Mouse (Mus musculus) kidney, postnatal 0 days (tissue): ENCODE measurements at regions not wholly inside any gene's neighbourhood (a gene's known extent, or its start where the extent isn't known, plus 50 kb on each side); places are given as distances from the start of the nearest gene placed in this dataset.

Experiments used
- ATAC-seq: fragments of 200-750 bp; cut with Nextera tagmentation; replicated peaks from 2 replicates; pipeline ENCODE4 v1.8.0; 2017; ENCODE audit warnings: low read depth, moderate number of reproducible peaks, moderate TSS enrichment, moderate library complexity; ENCODE audit not compliant: low FRiP score
- DNase-seq: peaks from one replicate; pipeline ENCODE4 v3.0.0-alpha.2; 2016; ENCODE audit warnings: low spot score
- H3K27ac ChIP-seq: fragments of 300-500 bp; sonication (generic); 2 replicates; pipeline ENCODE4 v1.5.1; 2014; ENCODE audit warnings: mild to moderate bottlenecking
- H3K27me3 ChIP-seq: fragments of 300-500 bp; sonication (generic); 2 replicates; pipeline ENCODE4 v1.6.1; 2014; ENCODE audit warnings: low read length, mixed read lengths; ENCODE audit not compliant: insufficient read depth
- H3K36me3 ChIP-seq: fragments of 300-500 bp; sonication (generic); 2 replicates; pipeline ENCODE4 v1.6.1; 2014; ENCODE audit warnings: low read length, mixed read lengths; ENCODE audit not compliant: insufficient read depth
- H3K4me1 ChIP-seq: fragments of 300-500 bp; sonication (generic); replicated peaks from 2 replicates; pipeline ENCODE4 v1.6.1; 2014; ENCODE audit warnings: antibody characterized with exemption, low read length, mixed read lengths; ENCODE audit not compliant: insufficient read depth
- H3K4me2 ChIP-seq: fragments of 300-500 bp; sonication (generic); 2 replicates; pipeline ENCODE4 v1.6.1; 2014; ENCODE audit warnings: mild to moderate bottlenecking, low read length, moderate library complexity, mixed read lengths
- H3K4me3 ChIP-seq: fragments of 300-500 bp; sonication (generic); replicated peaks from 2 replicates; pipeline ENCODE4 v1.5.1; 2014; ENCODE audit warnings: low read depth, low read length
- H3K9ac ChIP-seq: fragments of 300-500 bp; sonication (generic); 2 replicates; pipeline ENCODE4 v1.6.1; 2014; ENCODE audit warnings: low read depth, low read length
- H3K9me3 ChIP-seq: fragments of 300-500 bp; sonication (generic); replicated peaks from 2 replicates; pipeline ENCODE4 v1.6.1; 2016; ENCODE audit warnings: low read length, inconsistent platforms, mixed read lengths
- CTCF ChIP-seq: IDR thresholded peaks from 2 replicates; pipeline ENCODE4 v1.5.1; 2016; ENCODE audit warnings: antibody characterized with exemption, low read depth, mild to moderate bottlenecking, moderate library complexity
- WGBS: fragments of 180-500 bp; shearing (Covaris S2); extraction: QIAGEN DNeasy Blood & Tissue Kit; methylation state at CpG from one replicate; pipeline ENCODE4 v1.1.7; 2014; 5-methylcytosine and 5-hydroxymethylcytosine counted together

DNA sequence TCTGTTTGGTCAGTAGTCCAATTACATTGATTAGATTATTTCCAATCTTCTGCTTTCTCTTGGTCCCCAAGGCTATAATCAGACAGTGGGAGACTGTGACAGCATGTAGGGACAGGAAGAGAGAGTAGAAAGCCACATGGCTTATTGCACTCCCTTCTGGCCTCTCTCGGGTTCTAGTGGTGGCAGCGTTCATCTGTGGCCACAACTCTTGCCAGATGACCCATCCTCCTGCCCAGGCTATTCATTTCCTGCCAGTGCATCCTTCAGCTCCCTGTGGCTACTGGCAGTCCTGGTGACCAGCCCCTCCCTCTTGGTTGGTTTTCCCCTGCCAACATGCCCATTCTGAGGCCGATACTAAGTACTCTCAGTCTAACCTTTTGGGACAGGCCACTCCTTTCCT is 70.2 kb upstream of the Bmp2 start:
- no peak for ATAC-seq
- H3K4me2 ChIP-seq: no peak overlapping the region

DNA sequence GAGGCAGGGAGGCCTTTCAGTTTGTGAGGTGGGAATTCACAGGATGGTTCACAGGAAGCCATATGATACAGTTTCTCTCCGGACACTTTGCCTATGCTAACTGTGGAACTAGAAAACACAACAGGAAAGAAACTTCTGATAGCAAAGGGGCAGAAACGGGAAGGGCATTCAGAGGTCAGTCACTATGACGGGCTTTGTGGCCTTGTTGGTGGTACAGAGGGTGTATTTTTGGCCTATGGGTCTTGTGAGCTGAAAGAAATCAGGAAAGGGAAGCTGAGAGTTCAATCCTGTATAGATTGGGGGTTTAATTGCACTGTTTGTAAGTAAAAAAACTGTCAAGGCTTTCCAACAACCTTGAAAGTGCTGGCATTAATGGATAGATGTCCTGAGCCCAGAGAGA is 56.5 kb upstream of the Bmp2 start:
- DNase-seq (peak; percentile 18), ATAC-seq (no peak)
- Histone ChIP-seq H3K4me1 (no peaks in the 10 kb centered on the region), H3K4me2 (no peak overlapping the region), H3K27ac (no peak overlapping the region), H3K9me3 (no peaks in the 10 kb centered on the region), H3K4me3 (no peak overlapping the region), H3K36me3 (no peaks in the 10 kb centered on the region), H3K27me3 (no peaks in the 10 kb centered on the region), H3K9ac (no peak overlapping the region)
- no peak for TF ChIP-seq CTCF
- WGBS: 57% methylated on average over 3 of the region's 3 CpGs

More for the DNA sequence above, 70.2 kb upstream of the Bmp2 start:
- 94% methylated on average over 3 of the region's 3 CpGs for WGBS
- no peaks in the 10 kb centered on the region for H3K9me3 ChIP-seq
- no peak for TF ChIP-seq CTCF
- no peaks in the 10 kb centered on the region for H3K36me3 ChIP-seq
- no peak overlapping the region for H3K9ac ChIP-seq
- no peak overlapping the region for H3K27ac ChIP-seq
- no peaks in the 10 kb centered on the region for H3K4me1 ChIP-seq
- no peak overlapping the region for H3K4me3 ChIP-seq
- no peaks in the 10 kb centered on the region; the same call in 1 of the 2 replicates for H3K27me3 ChIP-seq
- no peak for DNase-seq

DNA sequence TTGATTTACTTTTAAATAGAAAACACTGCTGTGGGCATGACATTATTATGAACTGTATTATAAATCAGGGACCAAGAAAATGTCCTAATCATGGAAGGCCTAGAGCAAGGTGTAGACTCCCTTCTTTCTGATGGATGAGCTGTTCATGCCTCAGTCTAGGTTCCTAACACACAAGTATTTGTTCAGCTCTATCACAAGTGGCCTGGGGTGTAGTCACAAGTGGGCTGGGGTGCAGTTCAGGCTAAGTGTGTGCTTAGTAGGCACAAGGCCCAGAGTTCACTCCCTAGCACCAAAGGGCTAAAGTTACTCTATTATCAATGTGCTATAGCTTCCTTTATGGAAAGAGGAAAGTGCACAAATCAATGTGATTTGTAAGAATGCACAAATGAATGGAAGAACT is 55.6 kb upstream of the Bmp2 start:
- H3K4me1 ChIP-seq: no peaks in the 10 kb centered on the region
- H3K4me3 ChIP-seq: no peak overlapping the region
- no peak overlapping the region for H3K4me2 ChIP-seq
- no peak for TF ChIP-seq CTCF
- H3K9ac ChIP-seq: no peak overlapping the region
- ATAC-seq: no peak
- no peaks in the 10 kb centered on the region for H3K9me3 ChIP-seq
- no peaks in the 10 kb centered on the region for H3K27me3 ChIP-seq
- no peak for DNase-seq
- H3K27ac ChIP-seq: no peak overlapping the region
- no peaks in the 10 kb centered on the region for H3K36me3 ChIP-seq

DNA sequence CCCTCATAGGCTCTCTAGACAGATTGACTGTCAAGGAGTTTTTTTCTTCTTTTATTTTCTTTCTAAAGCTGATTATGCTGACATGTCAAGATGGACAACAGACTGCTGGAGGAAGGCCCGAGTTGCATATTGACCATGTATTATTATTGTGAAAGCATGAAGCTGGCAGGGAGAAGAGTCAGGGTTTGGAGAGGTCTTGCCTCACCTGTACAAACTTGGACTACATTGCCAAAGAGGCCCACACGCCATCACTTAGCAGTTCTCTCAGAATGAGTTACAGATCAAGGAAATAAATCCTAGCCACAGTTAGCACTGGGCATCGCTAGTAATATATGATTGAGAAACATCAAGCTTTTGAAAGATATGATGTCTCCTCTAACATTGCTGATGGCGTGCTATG is 54.9 kb upstream of the Bmp2 start:
- no peak overlapping the region for H3K4me3 ChIP-seq
- no peak overlapping the region for H3K4me2 ChIP-seq
- H3K27me3 ChIP-seq: no peaks in the 10 kb centered on the region
- no peak for TF ChIP-seq CTCF
- ATAC-seq (no peak), DNase-seq (no peak)
- no peaks in the 10 kb centered on the region for H3K4me1 ChIP-seq
- no peaks in the 10 kb centered on the region for H3K36me3 ChIP-seq
- H3K9ac ChIP-seq: no peak overlapping the region
- H3K9me3 ChIP-seq: no peaks in the 10 kb centered on the region
- WGBS: 89% methylated on average over 4 of the region's 4 CpGs
- H3K27ac ChIP-seq: no peak overlapping the region

DNA sequence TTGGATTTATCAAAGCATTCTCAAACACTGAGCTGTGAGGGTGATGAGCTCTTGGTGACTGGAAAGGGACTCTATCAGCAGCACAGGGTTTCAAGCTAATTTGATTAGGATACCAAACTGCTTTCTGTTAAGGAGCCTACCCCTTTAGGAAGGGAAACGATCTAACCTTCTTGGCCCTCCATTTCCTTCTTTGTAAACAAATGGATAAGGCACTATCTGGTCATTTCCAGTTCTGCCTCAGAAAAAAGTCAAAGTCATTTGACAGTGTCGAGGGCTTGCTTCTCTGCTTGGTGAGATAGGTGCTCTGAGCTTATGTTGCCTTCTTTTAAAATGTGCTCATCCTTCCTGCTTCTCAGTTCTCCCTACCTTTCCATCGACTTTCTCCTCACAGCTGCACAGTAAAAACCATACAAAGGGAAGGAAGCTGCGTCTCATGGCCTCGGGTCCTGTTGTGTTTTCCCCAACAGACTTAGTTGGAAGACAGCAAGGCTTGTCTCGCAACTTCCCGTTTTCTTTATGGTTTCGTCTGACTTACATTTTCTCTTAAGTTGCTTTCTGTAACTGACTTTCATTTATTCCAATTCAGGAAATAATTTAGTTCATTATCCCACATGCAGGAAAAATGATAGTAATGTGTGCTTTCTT is 54.3 kb upstream of the Bmp2 start:
- Histone ChIP-seq H3K9me3 (no peaks in the 10 kb centered on the region), H3K4me1 (no peaks in the 10 kb centered on the region), H3K4me2 (no peak overlapping the region), H3K9ac (no peak overlapping the region), H3K27ac (no peak overlapping the region), H3K36me3 (no peaks in the 10 kb centered on the region), H3K27me3 (no peaks in the 10 kb centered on the region), H3K4me3 (no peak overlapping the region)
- ATAC-seq: no peak
- TF ChIP-seq CTCF: no peak
- no peak for DNase-seq
- WGBS: 68% methylated on average over 8 of the region's 8 CpGs

DNA sequence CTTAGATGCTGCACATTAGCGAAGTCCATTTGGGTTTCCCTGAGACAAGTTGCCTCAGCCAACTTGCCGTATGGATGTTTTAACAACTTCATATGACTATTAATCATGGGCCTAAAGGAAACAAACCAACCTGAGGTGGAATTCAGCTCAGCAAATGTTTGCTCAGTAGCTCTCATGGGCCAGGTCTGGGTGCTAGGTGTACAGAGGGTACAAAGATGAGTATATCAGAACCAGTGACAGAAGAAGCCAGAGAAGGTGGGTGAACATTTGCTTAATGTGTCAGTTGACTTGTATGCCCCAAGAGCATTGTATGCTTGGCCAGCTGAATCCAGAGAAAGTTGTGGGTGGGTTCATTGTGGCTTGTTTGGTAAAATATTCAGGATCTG is 53.8 kb upstream of the Bmp2 start:
- Histone ChIP-seq H3K4me3 (no peak overlapping the region), H3K36me3 (no peaks in the 10 kb centered on the region), H3K4me2 (no peak overlapping the region), H3K27ac (no peak overlapping the region), H3K9ac (no peak overlapping the region), H3K9me3 (no peaks in the 10 kb centered on the region), H3K4me1 (no peaks in the 10 kb centered on the region), H3K27me3 (no peaks in the 10 kb centered on the region)
- ATAC-seq (no peak), DNase-seq (no peak)
- no peak for TF ChIP-seq CTCF
- 68% methylated on average over 2 of the region's 2 CpGs for WGBS

DNA sequence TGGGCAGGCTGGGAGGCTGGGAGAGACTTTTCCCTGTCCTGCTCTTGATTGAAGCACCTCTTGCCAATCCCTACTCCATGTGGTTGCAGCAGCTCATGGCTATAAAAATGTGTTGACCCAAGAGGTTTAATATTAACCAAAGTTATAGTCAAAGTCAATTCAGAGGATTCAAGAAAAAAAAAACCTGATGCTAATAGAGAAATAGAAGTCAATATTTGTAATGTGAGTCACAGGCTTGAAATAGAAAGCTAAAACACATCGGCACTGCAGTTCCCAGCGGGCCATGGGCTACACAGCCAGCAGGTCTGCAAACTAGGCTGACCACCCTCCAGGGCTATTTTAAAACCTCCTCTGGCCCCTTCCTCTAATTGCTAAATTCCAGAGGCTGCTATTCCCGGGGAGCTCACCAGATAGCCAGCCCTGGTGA is 53.2 kb upstream of the Bmp2 start:
- no peak for TF ChIP-seq CTCF
- DNase-seq: no peak
- H3K27ac ChIP-seq: no peak overlapping the region
- ATAC-seq: no peak
- no peak overlapping the region for H3K9ac ChIP-seq
- H3K36me3 ChIP-seq: no peaks in the 10 kb centered on the region
- 56% methylated on average over 3 of the region's 3 CpGs for WGBS
- no peaks in the 10 kb centered on the region for H3K9me3 ChIP-seq
- H3K4me2 ChIP-seq: no peak overlapping the region
- no peak overlapping the region for H3K4me3 ChIP-seq
- H3K27me3 ChIP-seq: no peaks in the 10 kb centered on the region
- H3K4me1 ChIP-seq: no peaks in the 10 kb centered on the region
